Mouse (Mus musculus) regulatory T cell (primary cell): Measurements from ENCODE around the gene Gm6268.

ENCODE experiments used
- in situ Hi-C: fragments of 300-600 bp; cut with MboI, MseI; formaldehyde crosslinking; loops from one replicate; pipeline ENCODE4 v1.15.1; 2025; ENCODE audit warnings: high pct_unique_total_duplicates

The Gm6268 gene

DNA sequence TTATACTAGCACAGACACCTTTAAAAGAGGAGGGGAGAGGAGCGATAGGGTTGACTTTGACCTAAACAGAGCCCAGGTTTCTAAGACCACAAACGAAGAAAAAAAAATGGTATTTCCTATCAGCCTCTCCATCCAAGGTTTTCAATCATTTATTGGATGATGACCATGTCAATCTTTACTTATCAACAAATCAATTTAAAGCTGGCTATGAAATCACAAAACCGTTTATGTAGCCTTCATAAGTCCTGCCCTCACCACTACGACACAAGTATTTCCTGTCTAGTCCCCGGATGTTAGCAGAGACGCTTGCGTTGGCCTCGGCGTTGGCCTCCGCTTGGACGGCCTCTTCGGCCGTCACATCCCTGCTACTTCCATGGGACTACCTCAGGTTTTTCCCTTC is at the start of gene Gm6268:
TSS of gene Gm6268 (plus strand) at position 301 of the 400 bp plus-strand sequence.
- in situ Hi-C loops, result no loop called here

DNA sequence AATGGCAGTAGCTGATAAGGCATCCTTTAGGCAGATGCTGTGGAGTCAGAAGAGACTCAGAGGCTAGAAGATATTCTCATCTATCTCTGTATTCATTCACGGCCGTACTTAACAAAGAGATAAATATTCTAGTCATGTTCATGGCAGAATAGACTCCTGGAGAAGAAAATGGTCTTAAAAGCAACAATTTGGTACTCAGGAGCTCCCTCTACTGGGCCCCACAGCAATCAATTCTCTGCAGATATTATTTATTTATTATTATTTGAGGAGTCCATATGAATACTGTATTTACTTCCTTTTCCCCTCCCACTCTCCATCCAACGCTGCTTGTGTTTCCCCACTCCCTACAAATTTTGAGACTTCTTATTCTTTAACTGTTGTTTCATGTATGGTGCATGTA is 48.6 kb upstream of the Gm6268 start:
- in situ Hi-C loops, result no loop called here

DNA sequence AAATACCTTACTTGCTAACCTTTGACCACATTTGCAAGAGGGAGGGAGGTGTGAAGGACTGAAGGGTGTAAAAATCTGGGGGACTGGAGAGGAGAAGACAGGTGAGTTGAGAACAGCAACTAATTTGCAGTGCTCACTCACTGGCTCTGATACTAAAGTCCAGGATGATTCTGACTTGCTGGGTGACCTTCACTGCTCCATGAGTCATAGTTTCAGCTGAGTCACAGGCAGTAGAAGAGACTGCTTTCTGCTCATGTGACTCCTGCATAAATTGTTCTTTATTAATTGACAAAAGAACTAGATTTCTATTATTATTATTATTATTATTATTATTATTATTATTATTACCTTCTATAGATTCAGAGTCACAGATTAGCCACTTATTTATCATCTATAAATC is 15.7 kb upstream of the Gm6268 start:
- in situ Hi-C loops, result loop anchor here (5.0 to 25.0 kb wide), 2 partner anchors 158 to 548 kb away; no protein-coding TSS in a partner anchor

DNA sequence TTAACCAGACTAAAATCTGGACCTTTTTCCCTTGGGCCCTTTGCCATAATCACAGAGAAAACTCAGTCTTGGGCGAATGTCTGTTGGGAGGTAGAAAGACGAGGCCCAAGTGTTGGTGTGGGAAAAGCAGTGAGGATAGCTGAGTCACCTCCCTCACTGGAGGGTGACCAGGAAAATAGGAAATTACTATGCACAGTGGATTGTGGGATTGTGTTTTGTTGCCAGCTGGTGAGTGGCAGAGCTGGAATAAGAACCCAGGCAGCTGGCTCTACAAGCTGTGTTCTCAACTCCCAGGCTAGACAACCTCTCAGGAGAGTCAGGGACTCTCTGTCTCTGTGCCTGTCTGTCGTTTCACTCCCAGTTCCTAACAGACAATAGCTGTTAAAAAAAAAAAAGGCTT is 11.1 kb upstream of the Gm6268 start:
- in situ Hi-C loops, result loop anchor here (5.0 to 25.0 kb wide), 2 partner anchors 163 to 553 kb away; no protein-coding TSS in a partner anchor

DNA sequence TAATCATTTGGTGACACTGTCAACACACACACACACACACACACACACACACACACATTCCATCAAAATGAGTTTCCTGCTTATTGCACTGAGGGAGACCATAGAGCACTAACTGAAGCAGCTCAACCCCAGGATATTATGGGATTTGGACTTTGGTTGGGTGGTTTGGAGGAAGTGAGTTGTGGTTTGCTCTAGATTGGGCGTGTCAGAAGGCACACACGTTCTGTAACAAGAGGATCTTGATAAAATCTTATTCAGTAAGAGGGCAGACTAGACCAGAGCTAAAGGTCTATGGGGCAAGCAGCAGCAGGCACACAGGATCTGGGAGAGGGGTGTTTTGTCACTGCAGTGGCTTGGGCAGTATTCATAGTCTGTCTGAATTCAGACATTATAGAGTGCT is 10.6 kb upstream of the Gm6268 start:
- in situ Hi-C loops, result loop anchor here (25.0 kb wide), 1 partner anchor 553 kb away; no protein-coding TSS in a partner anchor

DNA sequence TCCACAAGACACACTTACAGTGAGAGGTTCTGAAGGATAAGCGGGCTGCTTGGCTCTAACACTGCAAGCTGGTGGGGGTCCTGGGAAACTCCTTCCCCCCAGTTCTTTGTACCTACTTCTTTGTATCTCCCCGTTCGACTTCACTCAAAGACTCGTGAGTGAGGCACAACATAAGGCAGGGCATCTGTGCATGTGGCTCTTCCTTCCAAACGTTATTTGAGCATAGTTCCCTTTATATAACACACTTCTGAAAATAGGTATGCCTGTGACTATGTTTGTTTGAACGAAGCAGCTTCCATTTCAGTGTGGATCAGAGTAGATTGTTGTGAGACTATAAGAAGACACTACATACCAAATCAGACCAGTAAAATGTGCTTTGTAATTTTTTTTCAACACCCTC is 8.4 kb upstream of the Gm6268 start:
- in situ Hi-C loops, result loop anchor here (25.0 kb wide), 1 partner anchor 555 kb away; no protein-coding TSS in a partner anchor

DNA sequence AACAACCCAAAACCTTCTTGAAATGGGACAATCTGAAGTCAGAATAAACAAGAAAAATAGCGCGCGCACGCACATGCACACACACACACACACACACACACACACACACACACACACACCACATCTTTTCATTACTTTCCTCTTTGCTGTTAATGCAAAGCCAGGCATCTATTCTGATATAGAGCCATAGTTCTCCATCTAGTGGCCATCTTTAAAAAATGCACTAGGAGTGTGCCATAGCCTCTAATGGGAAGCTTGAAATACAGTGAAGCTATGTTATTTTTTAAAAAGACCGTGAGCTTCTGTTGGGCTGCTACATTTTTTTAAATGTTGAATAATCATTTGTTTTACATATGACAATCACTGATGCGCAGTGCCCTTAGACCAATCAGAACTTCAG is 7.8 kb upstream of the Gm6268 start:
- in situ Hi-C loops, result loop anchor here (25.0 kb wide), 1 partner anchor 556 kb away; no protein-coding TSS in a partner anchor

DNA sequence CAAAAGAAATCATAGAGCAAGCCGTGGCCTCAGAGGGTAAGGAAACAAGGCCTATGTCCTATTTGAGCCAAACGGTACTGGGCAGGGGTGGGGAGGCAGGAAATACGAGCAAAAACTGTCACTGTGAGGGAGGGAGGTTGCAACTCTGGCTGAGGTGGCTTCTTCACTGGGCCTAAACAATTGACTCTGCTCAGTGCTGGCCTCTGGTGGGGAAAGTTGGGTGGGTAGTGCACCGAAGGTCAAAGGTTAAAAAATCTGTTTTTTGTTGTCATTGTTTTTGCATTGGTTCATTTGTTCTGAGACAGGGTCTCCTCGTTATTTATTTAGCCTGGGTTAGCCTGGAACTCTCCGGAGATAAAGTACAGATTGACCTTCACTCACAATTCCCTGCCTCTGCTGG is 1.2 kb downstream of the Gm6268 start:
- in situ Hi-C loops, result no loop called here

DNA sequence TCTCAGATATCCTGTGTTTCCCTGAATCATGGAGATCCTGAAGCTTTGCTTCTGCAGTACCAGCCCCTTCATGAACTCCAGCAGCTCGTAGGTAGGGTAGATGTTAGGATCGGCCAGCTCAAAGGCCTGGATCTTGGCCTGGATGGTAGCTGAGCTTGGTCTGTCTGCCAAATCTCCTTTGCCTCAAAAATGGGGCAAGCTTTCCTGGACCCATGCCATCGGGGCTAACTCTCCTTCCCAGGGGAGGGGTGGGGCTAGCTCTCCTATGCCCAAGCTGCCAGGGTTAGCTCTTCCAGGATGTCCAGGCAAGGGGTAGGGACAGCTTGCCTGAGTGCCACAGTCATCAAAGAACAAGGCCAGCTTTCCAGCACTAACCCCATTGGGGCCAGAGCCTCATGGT is 18.1 kb downstream of the Gm6268 start:
- in situ Hi-C loops, result no loop called here

DNA sequence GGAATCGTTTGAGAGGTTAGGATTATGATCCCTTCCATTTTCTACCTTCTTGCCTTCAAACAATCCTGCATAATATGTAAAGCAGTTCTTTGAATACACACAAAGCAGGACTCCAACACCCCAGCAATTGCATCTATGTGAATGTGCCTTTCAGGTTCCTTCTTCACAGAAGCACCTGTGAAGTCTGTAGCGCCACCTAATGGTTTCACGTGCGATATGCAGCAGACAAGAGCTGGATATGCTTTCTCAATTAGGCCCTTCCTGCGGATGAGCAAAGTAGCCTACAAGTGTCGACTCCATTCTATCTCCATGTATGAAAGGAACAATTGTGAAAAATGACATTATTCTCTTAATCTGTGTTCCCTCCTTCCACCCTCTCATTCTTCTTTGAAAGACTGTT is 33.9 kb downstream of the Gm6268 start:
- in situ Hi-C loops, result no loop called here

DNA sequence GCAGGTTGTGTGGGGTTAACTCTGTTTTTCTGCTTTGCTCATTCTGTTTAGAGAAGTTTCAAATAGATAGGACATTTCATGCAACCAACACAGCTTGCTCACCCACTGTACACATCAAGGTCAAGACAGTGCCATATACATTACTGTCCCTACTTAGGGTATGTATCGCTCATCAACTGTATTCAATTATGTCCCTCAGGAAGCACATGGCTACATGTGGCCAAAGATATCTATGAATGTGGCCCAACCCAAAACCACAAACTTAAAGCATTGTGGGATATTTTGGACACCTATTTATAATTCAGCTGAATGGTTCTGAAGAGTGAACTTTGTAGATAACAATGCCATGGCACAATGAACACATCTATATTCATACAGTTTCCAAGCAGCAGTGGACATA is 36.9 kb downstream of the Gm6268 start:
- in situ Hi-C loops, result no loop called here
